Mouse (Mus musculus) liver, embryonic 14.5 days (tissue): Measurements from ENCODE around the gene Atg7.

ENCODE experiments used
- CTCF ChIP-seq: IDR thresholded peaks from 2 replicates; pipeline ENCODE4 v1.5.1; 2016; ENCODE audit warnings: antibody characterized with exemption, low read depth, control low read depth
- EP300 ChIP-seq: IDR thresholded peaks from 2 replicates; pipeline ENCODE4 v1.6.1; 2016; ENCODE audit warnings: antibody characterized with exemption, low read depth

DNA sequence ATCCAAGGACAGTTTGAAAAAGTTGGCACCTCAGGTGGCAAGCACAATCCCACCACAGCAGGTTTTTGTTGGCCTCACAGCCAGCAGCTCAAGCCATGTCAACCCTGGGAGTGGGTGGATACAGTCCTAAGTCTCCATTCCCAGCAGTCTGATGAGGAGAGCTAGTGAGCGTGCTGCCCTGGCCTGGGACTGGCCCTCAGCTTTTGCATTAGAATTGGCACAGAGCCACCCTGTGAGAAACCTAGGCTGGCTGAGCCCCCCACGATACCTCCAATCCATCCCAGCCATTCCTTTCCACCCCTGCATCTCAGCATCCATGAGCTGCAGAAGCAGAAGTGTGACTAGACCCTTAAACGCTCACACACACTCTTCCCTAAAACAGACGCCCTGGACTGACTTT is 259.0 kb downstream of the Atg7 start:
- TF ChIP-seq EP300 (no peak), CTCF (no peak)
